Mouse (Mus musculus) kidney, embryonic 15.5 days (tissue): ENCODE measurements around the gene Crip3. TPM values are rescaled to one million over a fixed set of nuclear protein-coding genes. Genes with fewer than 3 reads are reported as not detected.
A peak's percentile ranks its signal among the peaks of the same experiment; 100 is the strongest.

Source experiments
- ATAC-seq: fragments of 200-750 bp; cut with Nextera tagmentation; replicated peaks from 2 replicates; pipeline ENCODE4 v1.8.0; 2017; ENCODE audit warnings: moderate TSS enrichment; ENCODE audit not compliant: low FRiP score
- H3K27ac ChIP-seq: fragments of 300-500 bp; sonication (generic); 2 replicates; pipeline ENCODE4 v1.5.1; 2015; ENCODE audit warnings: mild to moderate bottlenecking, inconsistent platforms
- H3K27me3 ChIP-seq: fragments of 300-500 bp; sonication (generic); 2 replicates; pipeline ENCODE4 v1.6.1; 2015; ENCODE audit warnings: inconsistent platforms
- H3K36me3 ChIP-seq: fragments of 300-500 bp; sonication (generic); 2 replicates; pipeline ENCODE4 v1.6.1; 2015; ENCODE audit warnings: inconsistent platforms
- H3K4me1 ChIP-seq: fragments of 300-500 bp; sonication (generic); 2 replicates; pipeline ENCODE4 v1.6.1; 2015; ENCODE audit warnings: inconsistent platforms
- H3K4me2 ChIP-seq: fragments of 300-500 bp; sonication (generic); 2 replicates; pipeline ENCODE4 v1.6.1; 2015; ENCODE audit warnings: moderate library complexity, mild to moderate bottlenecking, inconsistent platforms
- H3K4me3 ChIP-seq: fragments of 300-500 bp; sonication (generic); replicated peaks from 2 replicates; pipeline ENCODE4 v1.5.1; 2015; ENCODE audit warnings: mild to moderate bottlenecking, inconsistent platforms
- H3K9ac ChIP-seq: fragments of 300-500 bp; sonication (generic); 2 replicates; pipeline ENCODE4 v1.6.1; 2015; ENCODE audit warnings: mild to moderate bottlenecking, inconsistent platforms
- H3K9me3 ChIP-seq: fragments of 300-500 bp; sonication (generic); replicated peaks from 2 replicates; pipeline ENCODE4 v1.6.1; 2016; ENCODE audit warnings: inconsistent platforms
- WGBS: fragments of 180-500 bp; shearing (Covaris S2); methylation state at CpG from one replicate; pipeline ENCODE4 v1.1.7; 2015; ENCODE audit warnings: mixed read lengths; 5-methylcytosine and 5-hydroxymethylcytosine counted together
- polyA plus RNA-seq: library from polyadenylated mRNA; unstranded; fragments of >200 nt; fragmentation: Nextera tagmentation; extraction: Ambion mirVana; gene quantifications from 2 replicates; pipeline ENCODE4 v1.2.1, GENCODE M21; 2015

Gene Crip3
- polyA plus RNA-seq, 1 experiment from 2014 or later: 0.64 TPM

DNA sequence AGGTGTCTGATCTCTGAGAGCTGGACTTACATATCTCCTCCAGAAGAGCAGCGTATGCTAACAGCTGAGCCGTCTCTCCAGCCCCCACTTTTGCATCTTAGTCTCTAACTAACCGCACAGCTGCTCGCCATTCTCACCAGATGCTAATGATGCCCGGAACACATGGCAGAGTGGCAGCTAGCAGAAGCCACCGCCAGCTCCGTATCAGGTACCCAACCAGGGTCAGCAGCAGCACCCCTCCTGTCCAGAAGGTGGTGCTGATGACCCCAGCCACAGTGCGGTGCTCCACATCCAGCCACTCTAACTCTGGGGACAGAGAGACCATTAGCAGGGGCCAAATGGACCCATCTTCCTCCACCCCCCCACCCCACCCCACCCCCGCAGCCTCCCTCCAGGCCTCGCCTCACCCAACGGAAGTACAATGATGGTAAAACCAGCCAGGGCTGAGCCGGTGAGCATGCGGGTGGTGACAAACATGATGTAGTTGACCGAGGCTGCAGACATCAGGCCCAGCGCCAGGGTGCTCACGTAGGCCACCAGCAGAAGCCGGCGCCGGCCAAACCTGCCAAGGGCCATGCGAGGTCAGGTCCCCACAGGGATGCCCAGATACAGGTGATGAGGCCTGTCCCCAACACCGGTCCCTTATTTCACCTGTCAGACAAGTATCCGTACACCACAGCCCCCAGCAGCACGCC, 8.1 kb downstream of the Crip3 start:
- Histone ChIP-seq H3K36me3 (no peaks in the 10 kb centered on the region), H3K9ac (no peak overlapping the region), H3K4me3 (no peak overlapping the region), H3K4me1 (peaks cover 12% of the 10 kb centered on the region), H3K27me3 (peaks cover 54% of the 10 kb centered on the region), H3K9me3 (no peaks in the 10 kb centered on the region), H3K27ac (no peak overlapping the region), H3K4me2 (peak overlapping the region; percentile 18; the same call in 1 of the 2 replicates)
- ATAC-seq: peak; percentile 44; the same call in 1 of the 2 replicates
- 20% methylated on average over 23 of the region's 23 CpGs for WGBS

DNA sequence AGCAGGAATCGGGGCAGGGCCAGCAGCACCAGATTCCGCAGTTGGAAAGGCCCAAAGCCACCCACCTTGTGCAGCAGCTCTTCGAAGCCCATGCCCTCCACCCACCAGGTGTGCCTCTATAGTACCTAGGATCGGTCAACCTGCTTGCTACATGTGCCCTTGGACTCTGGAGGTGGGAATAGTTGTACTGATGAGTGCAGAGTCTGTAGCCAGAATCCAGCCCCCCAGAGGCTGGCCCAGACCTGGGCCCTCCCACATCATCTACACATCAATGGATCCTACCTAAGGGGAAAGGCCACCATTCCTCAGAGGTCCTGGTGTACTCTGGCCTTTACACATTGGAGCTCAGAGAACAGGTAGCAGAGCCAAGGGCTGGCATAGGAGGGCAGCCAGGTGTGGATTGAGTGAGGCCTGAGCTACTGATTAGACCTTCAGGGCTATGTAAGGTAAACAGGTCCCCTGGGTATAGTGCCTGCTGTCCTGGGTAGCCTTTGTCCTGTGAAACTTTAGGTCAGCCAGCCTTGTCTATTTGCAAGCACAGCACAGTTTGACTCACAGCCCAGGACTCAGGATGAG, 9.7 kb downstream of the Crip3 start, which contains the start of gene Slc22a7:
Slc22a7 (minus strand) TSS at position 160 of the 576 bp plus-strand sequence.
- Histone ChIP-seq H3K4me3 (no peak within 1 kb of the TSS), H3K4me2 (no peak within 1 kb of the TSS), H3K9me3 (no peaks in the 10 kb centered on the region), H3K27me3 (peaks cover 61% of the 10 kb centered on the region), H3K36me3 (no peaks in the 10 kb centered on the region), H3K9ac (no peak within 1 kb of the TSS), H3K4me1 (peaks cover 23% of the 10 kb centered on the region), H3K27ac (no peak within 1 kb of the TSS)
- WGBS: 79% methylated on average over 4 of the region's 4 CpGs
- ATAC-seq: no peak

DNA sequence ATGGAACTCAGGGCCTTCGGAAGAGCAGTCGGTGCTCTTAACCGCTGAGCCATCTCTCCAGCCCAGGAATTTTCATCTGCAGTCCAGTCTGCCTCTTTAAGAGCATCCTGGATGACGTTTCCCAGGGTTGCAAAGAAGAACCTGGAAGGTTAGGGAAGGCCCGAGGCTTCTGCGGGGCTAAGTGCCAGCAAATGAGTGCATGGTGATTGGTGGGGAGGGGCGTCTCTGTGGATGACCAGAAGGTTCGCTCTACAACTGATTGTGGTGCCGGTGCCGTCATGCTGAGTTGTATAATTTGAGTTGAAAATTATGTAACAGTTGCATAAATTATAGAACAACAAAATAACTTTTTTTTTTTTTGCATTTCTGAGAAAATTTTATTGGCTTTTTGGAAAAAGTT, 10.4 kb downstream of the Crip3 start:
- Histone ChIP-seq H3K36me3 (no peaks in the 10 kb centered on the region), H3K4me2 (no peak overlapping the region), H3K4me3 (no peak overlapping the region), H3K9me3 (no peaks in the 10 kb centered on the region), H3K9ac (no peak overlapping the region), H3K27ac (no peak overlapping the region), H3K27me3 (peaks cover 66% of the 10 kb centered on the region), H3K4me1 (peaks cover 16% of the 10 kb centered on the region)
- WGBS: 94% methylated on average over 10 of the region's 10 CpGs
- no peak for ATAC-seq

DNA sequence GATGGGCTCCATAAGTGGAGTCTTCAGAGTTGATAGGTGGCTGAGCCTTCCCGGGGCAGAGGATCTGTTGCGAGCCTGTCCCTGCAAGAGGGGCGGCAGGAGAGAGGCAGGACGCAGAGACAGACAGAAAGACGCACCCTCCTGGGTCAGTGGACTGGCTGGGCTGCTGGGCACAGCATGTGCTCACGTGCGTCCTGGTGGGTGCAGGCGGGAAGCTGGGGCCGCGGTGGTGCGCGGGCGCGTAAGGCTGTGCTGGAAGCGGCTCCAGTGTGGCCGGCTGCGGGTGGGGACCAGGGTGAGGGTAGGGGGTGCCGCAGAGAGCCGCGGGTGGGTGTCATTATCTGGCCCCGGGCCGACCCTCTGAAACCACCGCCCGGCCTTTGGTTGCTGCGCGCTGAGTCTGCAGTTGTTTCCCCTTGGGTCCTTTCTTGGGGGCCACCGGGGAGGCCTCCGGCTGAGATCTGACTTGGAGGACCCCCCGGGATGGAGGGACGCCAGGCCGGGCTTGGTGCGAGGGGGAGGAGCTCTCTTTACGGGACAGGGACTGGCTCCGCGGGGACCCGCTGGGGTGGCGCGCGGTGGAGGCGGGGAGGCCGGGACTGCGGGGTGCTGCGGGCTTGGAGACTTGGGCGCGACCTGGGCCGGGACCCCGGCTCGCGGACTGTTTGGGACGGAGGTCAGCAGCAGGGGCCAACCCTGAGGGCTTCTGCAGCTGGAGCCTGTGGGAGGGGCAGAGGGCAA, 16.3 kb downstream of the Crip3 start:
- H3K4me2 ChIP-seq: peak overlapping the region; percentile 83
- peaks cover 28% of the 10 kb centered on the region for H3K4me1 ChIP-seq
- H3K27ac ChIP-seq: no peak overlapping the region
- peak overlapping the region; percentile 33; the same call in 1 of the 2 replicates for H3K9ac ChIP-seq
- 3% methylated on average over 50 of the region's 50 CpGs for WGBS
- no peaks in the 10 kb centered on the region for H3K9me3 ChIP-seq
- H3K4me3 ChIP-seq: peak overlapping the region; percentile 45
- peaks cover 62% of the 10 kb centered on the region for H3K27me3 ChIP-seq
- H3K36me3 ChIP-seq: no peaks in the 10 kb centered on the region
- ATAC-seq: peak; percentile 52

DNA sequence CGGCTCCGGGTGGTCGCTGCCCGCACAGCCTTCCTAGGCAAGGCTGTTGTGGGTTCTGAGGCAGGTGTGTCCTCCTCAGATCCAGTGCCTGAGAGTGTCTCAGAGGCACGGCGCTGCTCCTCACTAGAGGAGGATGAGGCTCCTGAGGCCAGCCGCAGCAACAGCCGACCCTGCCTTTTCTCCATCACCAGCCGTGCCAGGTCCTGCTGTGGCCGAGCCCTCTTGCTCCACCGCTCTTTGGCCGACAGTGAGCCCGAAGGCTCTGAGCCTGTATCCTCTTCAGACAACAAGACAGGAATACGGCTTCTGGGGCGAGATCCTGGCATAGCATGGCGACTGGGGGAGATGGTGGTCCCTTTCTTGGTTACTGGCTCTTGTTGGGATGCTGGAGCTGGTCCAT, 17.5 kb downstream of the Crip3 start:
- H3K4me2 ChIP-seq: no peak overlapping the region
- no peaks in the 10 kb centered on the region for H3K9me3 ChIP-seq
- WGBS: 94% methylated on average over 16 of the region's 16 CpGs
- no peak overlapping the region for H3K4me3 ChIP-seq
- peaks cover 28% of the 10 kb centered on the region for H3K4me1 ChIP-seq
- no peaks in the 10 kb centered on the region for H3K36me3 ChIP-seq
- ATAC-seq: no peak
- H3K27me3 ChIP-seq: peaks cover 64% of the 10 kb centered on the region
- no peak overlapping the region for H3K9ac ChIP-seq
- H3K27ac ChIP-seq: no peak overlapping the region

DNA sequence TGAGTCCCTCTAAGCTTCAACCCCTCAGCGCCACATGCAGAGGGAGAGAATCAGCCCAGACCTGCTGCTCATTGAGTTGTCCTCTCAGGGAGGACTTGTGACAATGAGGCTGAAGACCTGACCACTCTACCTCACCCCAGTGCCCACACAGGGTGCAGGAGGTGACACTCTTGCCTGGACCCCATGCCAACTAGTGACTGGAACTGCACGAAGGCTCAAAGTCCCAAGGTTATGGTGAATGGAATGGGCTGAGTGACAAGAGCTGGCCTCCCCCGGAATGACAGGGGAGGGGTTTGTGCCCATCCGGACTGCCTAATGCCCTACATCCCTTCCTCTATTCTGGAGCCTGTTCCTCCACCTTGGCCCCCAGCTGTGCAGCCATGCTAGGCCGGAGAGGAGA, 24.0 kb downstream of the Crip3 start:
- Histone ChIP-seq H3K27me3 (peaks cover 66% of the 10 kb centered on the region), H3K4me2 (no peak overlapping the region), H3K36me3 (no peaks in the 10 kb centered on the region), H3K9me3 (no peaks in the 10 kb centered on the region), H3K4me1 (peaks cover 37% of the 10 kb centered on the region), H3K9ac (no peak overlapping the region), H3K4me3 (no peak overlapping the region), H3K27ac (no peak overlapping the region)
- no peak for ATAC-seq
- WGBS: 32% methylated on average over 5 of the region's 5 CpGs

DNA sequence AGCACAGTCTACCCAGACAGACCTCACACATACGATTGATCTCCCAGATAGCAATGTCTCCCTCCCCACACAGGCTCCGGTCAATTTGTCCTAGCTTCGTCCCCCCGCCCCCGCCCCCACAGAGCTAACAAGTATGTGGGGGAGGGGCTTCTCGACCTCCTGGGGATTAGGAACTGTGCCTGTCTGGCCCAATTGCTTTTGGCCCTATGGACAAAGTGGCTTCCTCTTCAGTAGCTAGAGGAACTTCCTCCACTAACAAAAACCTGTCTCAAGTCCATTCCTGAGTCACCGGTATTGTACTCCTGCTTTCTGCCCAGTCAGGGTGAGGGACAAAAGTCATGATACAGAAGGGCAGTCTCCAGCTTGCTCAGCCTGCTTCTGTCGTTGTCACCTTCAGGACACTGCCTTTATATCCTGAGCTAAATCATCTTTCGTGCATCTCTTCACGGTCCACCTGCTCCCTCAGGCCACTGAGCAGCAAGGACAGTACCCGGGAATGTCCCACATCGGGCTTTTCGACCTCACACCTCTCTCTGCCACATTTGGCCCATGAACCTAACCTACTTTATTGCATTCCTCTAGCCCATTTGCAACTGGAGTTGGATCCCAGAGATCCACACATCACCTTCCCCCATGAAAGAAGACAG, 24.7 kb downstream of the Crip3 start:
- WGBS: 5% methylated on average over 13 of the region's 13 CpGs
- ATAC-seq: no peak
- no peaks in the 10 kb centered on the region for H3K36me3 ChIP-seq
- peak overlapping the region; percentile 44; the same call in 1 of the 2 replicates for H3K4me3 ChIP-seq
- H3K27ac ChIP-seq: no peak overlapping the region
- H3K9ac ChIP-seq: no peak overlapping the region
- peaks cover 38% of the 10 kb centered on the region for H3K4me1 ChIP-seq
- H3K4me2 ChIP-seq: peak overlapping the region; percentile 84; the same call in 1 of the 2 replicates
- H3K27me3 ChIP-seq: peaks cover 73% of the 10 kb centered on the region
- no peaks in the 10 kb centered on the region for H3K9me3 ChIP-seq

DNA sequence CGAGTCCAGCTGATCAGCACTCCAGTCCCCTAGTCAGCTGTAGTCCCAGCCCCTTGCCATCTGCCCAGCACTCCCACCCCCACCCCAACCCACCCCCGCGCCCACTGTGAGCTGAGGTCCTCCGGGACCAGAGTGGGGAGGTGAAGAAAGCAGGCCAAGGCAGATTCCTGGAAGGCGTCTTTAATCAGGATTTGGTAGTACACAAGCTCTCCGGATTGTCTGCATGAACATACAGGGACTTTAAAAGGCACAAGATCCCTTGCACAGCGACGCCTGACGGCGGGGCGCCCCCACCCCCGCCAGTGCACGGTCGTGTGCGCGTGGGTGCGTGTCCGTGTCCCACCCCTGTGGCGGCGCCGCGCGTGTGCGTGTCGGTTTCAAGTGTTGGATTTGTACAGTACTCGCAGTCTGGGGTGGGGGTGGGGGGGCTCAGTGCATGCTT, 25.3 kb downstream of the Crip3 start:
- Histone ChIP-seq H3K9ac (no peak overlapping the region), H3K4me3 (peak overlapping the region; percentile 44), H3K36me3 (no peaks in the 10 kb centered on the region), H3K27ac (no peak overlapping the region), H3K9me3 (no peaks in the 10 kb centered on the region), H3K4me1 (peaks cover 41% of the 10 kb centered on the region), H3K27me3 (peaks cover 79% of the 10 kb centered on the region), H3K4me2 (peak overlapping the region; percentile 84)
- under 1% methylated on average over 26 of the region's 26 CpGs for WGBS
- ATAC-seq: no peak

DNA sequence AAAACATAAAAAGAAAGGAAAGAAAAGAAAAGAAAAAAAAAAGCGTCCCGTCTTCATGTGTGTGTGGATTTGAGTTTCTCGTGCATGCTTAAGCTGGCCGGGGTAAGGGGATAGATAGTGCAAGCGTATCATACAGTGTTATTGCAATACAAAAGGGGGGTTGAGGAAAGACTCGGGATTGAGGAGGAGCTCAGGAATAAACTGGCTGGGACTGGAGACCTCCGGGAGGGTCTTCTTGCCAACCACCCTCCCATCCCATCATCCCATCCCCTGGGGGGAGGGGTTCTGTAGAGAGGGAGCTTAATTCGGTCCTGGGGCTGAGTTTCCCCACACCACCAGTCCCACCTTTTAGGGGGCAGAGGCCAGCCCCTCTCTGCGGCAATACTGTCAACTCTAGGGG, 25.8 kb downstream of the Crip3 start:
- WGBS: 4% methylated on average over 9 of the region's 9 CpGs
- no peaks in the 10 kb centered on the region for H3K9me3 ChIP-seq
- no peak overlapping the region for H3K9ac ChIP-seq
- H3K36me3 ChIP-seq: no peaks in the 10 kb centered on the region
- H3K27ac ChIP-seq: no peak overlapping the region
- no peak for ATAC-seq
- H3K4me3 ChIP-seq: peak overlapping the region; percentile 44
- peaks cover 85% of the 10 kb centered on the region for H3K27me3 ChIP-seq
- peak overlapping the region; percentile 84 for H3K4me2 ChIP-seq
- H3K4me1 ChIP-seq: peaks cover 41% of the 10 kb centered on the region

DNA sequence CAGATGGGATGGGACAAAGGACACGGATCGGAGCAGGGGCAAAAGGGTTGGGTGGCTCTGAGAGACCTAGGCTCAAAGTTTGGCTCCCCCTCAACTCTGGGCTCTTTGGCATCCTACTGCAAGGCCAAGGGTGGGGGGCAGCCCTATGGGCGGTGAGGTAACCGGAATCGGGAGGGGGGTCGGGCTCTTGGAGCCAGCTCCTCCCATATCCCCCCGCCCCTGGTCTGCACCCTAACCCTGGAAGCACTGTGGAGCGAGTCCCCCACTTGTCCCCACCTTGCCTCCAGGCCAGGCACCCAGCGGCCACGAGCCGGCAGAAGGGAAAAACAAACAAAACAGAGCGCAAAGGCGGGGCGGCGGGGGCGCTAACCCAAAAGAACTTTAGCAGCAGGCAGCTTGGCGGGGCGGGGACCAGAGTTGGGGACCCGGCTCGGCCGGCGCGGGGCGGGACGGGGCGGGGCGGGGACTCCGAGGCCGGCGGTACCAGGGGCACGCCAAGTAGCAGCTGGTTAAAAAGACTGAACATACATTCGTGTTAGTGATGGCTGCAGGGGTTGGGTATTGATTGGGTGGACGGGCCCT, 26.5 kb downstream of the Crip3 start:
- Histone ChIP-seq H3K4me3 (peak overlapping the region; percentile 44), H3K27me3 (peaks cover 91% of the 10 kb centered on the region), H3K4me1 (peaks cover 42% of the 10 kb centered on the region), H3K4me2 (peak overlapping the region; percentile 84), H3K36me3 (no peaks in the 10 kb centered on the region), H3K9me3 (no peaks in the 10 kb centered on the region), H3K9ac (peak overlapping the region; percentile 29; the same call in 1 of the 2 replicates), H3K27ac (no peak overlapping the region)
- under 1% methylated on average over 33 of the region's 33 CpGs for WGBS
- 0 out of 2 replicates have a peak, but pooled peaks have one; percentile 33 for ATAC-seq

DNA sequence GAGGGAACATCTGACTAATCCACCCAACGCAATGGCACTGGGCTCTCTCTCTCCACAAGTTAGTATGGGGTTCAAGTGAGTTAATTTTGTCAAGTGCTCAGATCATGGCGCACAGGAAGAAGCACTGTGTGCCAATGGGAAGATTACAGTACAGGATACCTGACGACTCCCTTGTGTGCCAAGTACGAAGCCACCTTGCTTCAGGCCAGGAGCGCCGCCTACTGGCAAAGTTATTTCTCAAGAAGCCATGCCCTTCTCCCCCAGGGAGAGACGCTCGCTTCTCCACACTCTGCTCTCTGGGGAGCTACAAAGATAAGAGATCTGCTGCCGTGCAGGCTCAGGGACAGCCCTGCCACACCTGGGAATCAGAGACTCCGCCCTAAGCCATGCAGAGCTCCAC, 29.1 kb downstream of the Crip3 start:
- 10% methylated on average over 10 of the region's 10 CpGs for WGBS

More for the DNA sequence above, 29.1 kb downstream of the Crip3 start:
- no peak overlapping the region for H3K27ac ChIP-seq
- H3K9me3 ChIP-seq: no peaks in the 10 kb centered on the region
- H3K4me3 ChIP-seq: no peak overlapping the region
- ATAC-seq: no peak
- peaks cover 50% of the 10 kb centered on the region for H3K4me1 ChIP-seq
- no peaks in the 10 kb centered on the region for H3K36me3 ChIP-seq
- H3K27me3 ChIP-seq: peaks cover 95% of the 10 kb centered on the region
- H3K4me2 ChIP-seq: no peak overlapping the region
- H3K9ac ChIP-seq: no peak overlapping the region
